Mouse (Mus musculus): ENCODE measurements around the gene Vmn1r20.
"Not testable (repeated sequence)": the region's sequence is repeated elsewhere in the genome, so short reads cannot be mapped to it uniquely, and the experiment has no call there.

Gene Vmn1r20

DNA sequence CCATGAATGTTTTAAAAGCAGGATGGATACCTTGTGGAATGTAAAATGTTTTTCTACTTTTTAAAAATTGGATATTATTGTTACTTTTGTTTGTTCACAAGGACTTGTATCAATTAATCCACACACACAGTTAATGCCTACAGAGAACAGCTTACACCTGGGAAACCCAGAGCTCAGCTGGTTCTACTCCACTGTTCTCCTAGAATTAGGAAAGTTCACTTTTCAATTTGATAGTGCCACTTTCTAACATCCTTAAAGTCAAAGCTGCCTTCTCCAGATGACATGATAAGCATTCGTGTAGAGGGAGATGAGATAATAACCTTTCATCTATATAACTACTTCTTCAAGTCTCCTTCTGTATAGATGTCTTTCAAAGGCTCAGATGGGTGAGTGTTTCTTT lies at the start of gene Vmn1r20:
Vmn1r20 (plus strand) TSS at position 301 of the 400 bp plus-strand sequence.
- no peak for DNase-seq

DNA sequence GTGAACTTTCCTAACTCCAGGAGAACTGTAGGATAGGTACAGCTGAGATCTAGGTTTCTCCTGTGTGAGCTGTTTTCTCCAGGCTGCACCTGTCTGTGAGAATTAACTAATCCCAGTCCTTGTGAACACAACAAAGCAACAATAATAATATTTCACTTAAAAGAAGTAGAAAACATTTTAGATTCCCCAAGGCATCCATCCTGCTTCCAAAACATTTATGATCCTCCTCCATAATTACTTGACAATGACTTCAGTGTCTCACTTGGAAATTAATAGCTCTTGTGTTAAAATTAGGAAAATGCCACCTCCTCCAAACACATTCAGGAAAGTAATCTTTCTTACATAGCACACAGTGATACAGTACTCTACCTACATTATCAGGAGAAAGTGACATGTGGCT lies 33.0 kb upstream of the Vmn1r20 start, which contains the start of gene Vmn1r18:
Vmn1r18 (minus strand) TSS at position 101 of the 400 bp plus-strand sequence.
- DNase-seq: no peak

DNA sequence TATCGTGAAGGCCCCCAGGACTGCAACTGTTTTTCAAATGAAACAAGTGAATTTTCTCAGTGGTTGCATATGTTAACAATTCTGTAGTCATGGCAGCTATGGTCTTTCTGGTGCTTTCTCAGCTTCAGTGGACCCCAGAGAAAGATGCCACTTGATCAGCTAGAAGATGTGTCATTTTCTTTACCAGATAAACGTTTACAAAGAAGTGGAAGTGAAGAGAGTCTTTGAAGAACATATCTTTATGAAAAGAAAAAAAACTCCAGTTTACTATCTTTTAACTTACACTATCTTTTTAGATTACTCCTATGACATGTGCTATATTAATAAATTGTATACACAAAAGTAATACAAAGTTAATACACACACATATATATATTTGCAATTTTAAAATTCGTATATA lies 25.2 kb upstream of the Vmn1r20 start, which contains the start of gene Vmn1r19:
Vmn1r19 (plus strand) TSS at position 301 of the 400 bp plus-strand sequence.
- not testable (repeated sequence) for DNase-seq

DNA sequence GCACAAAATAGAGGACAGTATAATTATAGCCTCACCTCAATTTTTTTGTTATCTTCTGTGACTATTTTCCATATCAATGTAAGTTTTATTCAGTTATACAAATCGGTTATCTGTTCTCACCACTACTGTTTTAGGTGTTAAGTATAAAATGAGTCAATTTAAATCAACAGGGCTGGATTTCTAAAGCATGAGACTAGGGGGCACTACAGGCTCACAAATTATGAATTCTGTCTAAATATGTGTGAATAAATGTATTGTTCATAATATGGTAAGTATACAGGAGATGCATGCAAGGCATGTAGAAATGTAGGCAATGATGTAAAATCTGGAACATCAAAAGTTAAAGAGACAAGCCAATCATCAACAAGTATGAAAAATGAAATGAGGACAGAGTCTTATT lies 2.5 kb downstream of the Vmn1r20 start:
- no peak for DNase-seq

DNA sequence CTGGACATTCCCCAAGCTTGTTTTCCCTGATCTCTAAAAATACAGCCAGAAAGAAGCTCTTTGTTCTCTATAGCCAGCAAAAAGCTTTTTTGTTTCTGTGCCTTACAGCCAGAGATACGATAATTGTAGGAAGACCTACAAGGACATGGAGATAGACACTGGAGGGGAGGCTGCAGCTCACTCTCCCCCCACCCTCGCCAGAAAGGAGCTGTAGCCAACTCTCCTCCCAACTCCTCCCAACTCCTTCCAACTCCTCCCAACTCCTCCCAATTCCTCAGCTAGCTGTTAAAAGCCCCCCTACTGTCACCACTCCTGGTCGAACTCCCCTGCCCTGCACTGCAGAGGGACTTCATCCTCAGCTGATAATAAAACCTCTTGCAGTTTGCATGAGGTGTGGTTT lies 39.4 kb downstream of the Vmn1r20 start:
- DNase-seq: not testable (repeated sequence)
